Mouse (Mus musculus) intestine, embryonic 14.5 days (tissue): ENCODE results near the gene Fam193a. TPM values are rescaled to one million over a fixed set of nuclear protein-coding genes. Genes with fewer than 3 reads are reported as not detected.

Experiments used
- ATAC-seq: fragments of 200-750 bp; cut with Nextera tagmentation; replicated peaks from 2 replicates; pipeline ENCODE4 v1.8.0; 2017; ENCODE audit warnings: low read depth, moderate number of reproducible peaks, moderate TSS enrichment, moderate library complexity; ENCODE audit not compliant: low FRiP score, low TSS enrichment
- DNase-seq: peaks from one replicate; pipeline ENCODE4 v3.0.0-alpha.2; 2018; ENCODE audit warnings: low spot score
- H3K27ac ChIP-seq: fragments of 300-500 bp; sonication (generic); 2 replicates; pipeline ENCODE4 v1.5.1; 2014; ENCODE audit warnings: low read depth, mild to moderate bottlenecking, control low read depth
- H3K27me3 ChIP-seq: fragments of 300-500 bp; sonication (generic); replicated peaks from 2 replicates; pipeline ENCODE4 v1.6.1; 2014; ENCODE audit warnings: low read length, control low read depth; ENCODE audit not compliant: control insufficient read depth, insufficient read depth
- H3K36me3 ChIP-seq: fragments of 300-500 bp; sonication (generic); 2 replicates; pipeline ENCODE4 v1.6.1; 2014; ENCODE audit warnings: low read length, control low read depth; ENCODE audit not compliant: control insufficient read depth, insufficient read depth
- H3K4me1 ChIP-seq: fragments of 300-500 bp; sonication (generic); replicated peaks from 2 replicates; pipeline ENCODE4 v1.6.1; 2014; ENCODE audit warnings: low read length, control low read depth, mixed read lengths; ENCODE audit not compliant: control insufficient read depth, insufficient read depth
- H3K4me2 ChIP-seq: fragments of 300-500 bp; sonication (generic); 2 replicates; pipeline ENCODE4 v1.6.1; 2014; ENCODE audit warnings: low read length
- H3K4me3 ChIP-seq: fragments of 300-500 bp; sonication (generic); 2 replicates; pipeline ENCODE4 v1.5.1; 2014; ENCODE audit warnings: low read depth, low read length, control low read depth, mixed read lengths
- H3K9ac ChIP-seq: fragments of 300-500 bp; sonication (generic); 2 replicates; pipeline ENCODE4 v1.6.1; 2014; ENCODE audit warnings: mild to moderate bottlenecking, low read length
- H3K9me3 ChIP-seq: fragments of 300-500 bp; sonication (generic); 2 replicates; pipeline ENCODE4 v1.6.1; 2016; ENCODE audit warnings: low read length, control low read depth; ENCODE audit not compliant: control insufficient read depth
- WGBS: fragments of 180-500 bp; shearing (Covaris S2); extraction: QIAGEN DNeasy Blood & Tissue Kit; methylation state at CpG from one replicate; pipeline ENCODE4 v1.1.7; 2014; 5-methylcytosine and 5-hydroxymethylcytosine counted together
- polyA plus RNA-seq: library from polyadenylated mRNA; unstranded; fragments of >200 nt; fragmentation: Nextera tagmentation; extraction: Ambion mirVana; gene quantifications from 2 replicates; pipeline ENCODE4 v1.2.1, GENCODE M21; 2014

The Fam193a gene
- polyA plus RNA-seq, 1 experiment from 2014 or later, result 13.0 TPM

GRCm38 (mm10) chr5:34512486-34512885 lies 142.8 kb downstream of the Fam193a start:
- no peak overlapping the region for H3K4me3 ChIP-seq
- H3K9ac ChIP-seq, result no peak overlapping the region
- H3K27me3 ChIP-seq, result no peaks in the 10 kb centered on the region
- ATAC-seq (no peak), DNase-seq (no peak)
- H3K9me3 ChIP-seq, result no peaks in the 10 kb centered on the region
- H3K4me2 ChIP-seq, result no peak overlapping the region
- 83% methylated on average over 3 of the region's 3 CpGs for WGBS
- H3K27ac ChIP-seq, result no peak overlapping the region
- H3K36me3 ChIP-seq, result no peaks in the 10 kb centered on the region
- peaks cover 5% of the 10 kb centered on the region; the same call in 1 of the 2 replicates for H3K4me1 ChIP-seq

DNA sequence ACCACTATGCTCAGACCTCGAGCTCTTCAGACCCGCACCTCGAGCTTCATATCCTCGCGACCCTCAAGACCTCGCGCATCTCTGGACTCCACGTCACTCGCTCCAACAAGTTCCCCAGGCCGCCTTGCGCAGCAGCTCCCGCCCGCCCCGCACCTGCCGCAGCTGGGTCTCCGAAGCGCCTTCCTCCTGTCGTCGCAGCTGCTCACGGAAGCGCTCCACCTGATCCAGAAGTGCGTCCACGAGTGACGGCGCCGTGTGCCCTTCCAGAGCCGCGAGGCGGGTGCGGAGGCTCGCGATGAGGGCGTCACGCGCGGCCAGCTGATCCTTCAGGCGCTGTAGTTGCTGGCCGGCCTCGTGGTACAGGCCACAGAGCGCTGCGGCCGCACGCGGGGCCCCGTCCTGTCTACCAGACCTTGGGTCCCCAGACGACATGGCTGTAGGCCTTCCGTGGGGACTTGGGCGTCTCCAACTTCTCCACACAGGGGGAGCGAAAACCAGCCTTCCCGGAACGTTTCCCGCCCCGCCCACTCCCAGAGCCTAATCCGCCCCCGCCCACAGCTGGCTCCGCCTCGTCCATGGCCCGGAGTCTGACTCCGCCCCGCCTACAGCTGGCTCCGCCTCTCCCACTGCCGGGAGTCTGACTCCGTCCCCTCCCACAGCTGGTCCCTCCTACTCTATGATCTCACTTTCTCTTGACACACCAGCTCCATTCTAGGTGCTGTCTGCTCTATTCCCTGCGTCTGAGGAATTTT lies 143.9 kb downstream of the Fam193a start, which contains the start of gene Tnip2:
Gene Tnip2, minus strand, starts transcription at position 526 of the 752 bp plus-strand sequence.
- Histone ChIP-seq H3K4me2 (peak within 1 kb of the TSS; percentile 97), H3K9ac (peak within 1 kb of the TSS; percentile 64), H3K4me1 (peaks cover 5% of the 10 kb centered on the region; the same call in 1 of the 2 replicates), H3K27ac (no peak within 1 kb of the TSS), H3K27me3 (no peaks in the 10 kb centered on the region), H3K9me3 (no peaks in the 10 kb centered on the region), H3K36me3 (no peaks in the 10 kb centered on the region), H3K4me3 (peak within 1 kb of the TSS; percentile 72)
- DNase-seq (peak; percentile 98), ATAC-seq (peak; percentile 94)
- under 1% methylated on average over 64 of the region's 64 CpGs for WGBS

- H3K36me3 ChIP-seq, result no peaks in the 10 kb centered on the region
- WGBS, result 16% methylated on average over 7 of the region's 7 CpGs
- H3K9ac ChIP-seq, result peak overlapping the region; percentile 34; the same call in 1 of the 2 replicates
- H3K27me3 ChIP-seq, result no peaks in the 10 kb centered on the region
- DNase-seq, result no peak
- H3K4me3 ChIP-seq, result peak overlapping the region; percentile 72
- H3K4me2 ChIP-seq, result peak overlapping the region; percentile 97
- no peaks in the 10 kb centered on the region for H3K9me3 ChIP-seq
- H3K4me1 ChIP-seq, result peaks cover 5% of the 10 kb centered on the region; the same call in 1 of the 2 replicates
- no peak overlapping the region for H3K27ac ChIP-seq
- ATAC-seq, result no peak; the same call in 1 of the 2 replicates
Observed at GRCm38 (mm10) chr5:34514218-34514566, 144.5 kb downstream of the Fam193a start.

GRCm38 (mm10) chr5:34515096-34515495 lies 145.4 kb downstream of the Fam193a start:
- no peaks in the 10 kb centered on the region for H3K36me3 ChIP-seq

DNA sequence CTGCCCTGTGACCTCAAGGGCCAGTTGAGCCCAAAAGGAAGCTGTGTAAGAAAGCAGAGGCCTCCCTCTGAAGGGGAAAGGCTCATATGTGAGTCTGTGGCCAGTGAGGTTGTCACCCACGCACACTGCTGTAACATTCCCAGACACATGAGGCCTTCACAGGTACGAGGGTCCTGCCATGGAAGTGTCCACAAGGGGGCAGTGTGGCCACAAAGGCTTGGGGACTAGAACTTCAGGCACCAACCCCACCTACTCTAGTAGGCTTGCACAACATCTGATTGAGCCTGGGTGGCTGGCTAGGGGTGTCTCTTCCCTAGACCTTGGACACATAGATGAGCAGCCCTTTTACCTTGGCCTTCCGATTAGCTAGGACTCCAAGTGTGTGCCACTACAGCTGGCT lies 148.2 kb downstream of the Fam193a start:
- no peak overlapping the region for H3K9ac ChIP-seq
- no peak for ATAC-seq
- H3K27ac ChIP-seq, result no peak overlapping the region
- no peaks in the 10 kb centered on the region for H3K9me3 ChIP-seq
- no peaks in the 10 kb centered on the region for H3K27me3 ChIP-seq
- no peak overlapping the region for H3K4me2 ChIP-seq
- peak; percentile 89 for DNase-seq
- no peaks in the 10 kb centered on the region for H3K36me3 ChIP-seq
- peaks cover 4% of the 10 kb centered on the region; the same call in 1 of the 2 replicates for H3K4me1 ChIP-seq
- no peak overlapping the region for H3K4me3 ChIP-seq
- WGBS, result 23% methylated on average over 3 of the region's 3 CpGs

More at GRCm38 (mm10) chr5:34515096-34515495, 145.4 kb downstream of the Fam193a start:
- no peak overlapping the region for H3K27ac ChIP-seq
- no peak overlapping the region for H3K4me2 ChIP-seq
- H3K4me3 ChIP-seq, result no peak overlapping the region
- H3K4me1 ChIP-seq, result peaks cover 5% of the 10 kb centered on the region; the same call in 1 of the 2 replicates
- no peak for DNase-seq
- ATAC-seq, result no peak
- no peaks in the 10 kb centered on the region for H3K27me3 ChIP-seq
- no peak overlapping the region for H3K9ac ChIP-seq
- H3K9me3 ChIP-seq, result no peaks in the 10 kb centered on the region

- no peak overlapping the region for H3K4me3 ChIP-seq
- H3K9me3 ChIP-seq, result no peaks in the 10 kb centered on the region
- no peaks in the 10 kb centered on the region for H3K4me1 ChIP-seq
- H3K36me3 ChIP-seq, result no peaks in the 10 kb centered on the region
- H3K27me3 ChIP-seq, result no peaks in the 10 kb centered on the region
- DNase-seq (no peak), ATAC-seq (no peak)
- H3K4me2 ChIP-seq, result no peak overlapping the region
- H3K27ac ChIP-seq, result no peak overlapping the region
- WGBS, result 73% methylated on average over 9 of the region's 9 CpGs
- no peak overlapping the region for H3K9ac ChIP-seq
Observed at GRCm38 (mm10) chr5:34519389-34519910, 149.7 kb downstream of the Fam193a start.

DNA sequence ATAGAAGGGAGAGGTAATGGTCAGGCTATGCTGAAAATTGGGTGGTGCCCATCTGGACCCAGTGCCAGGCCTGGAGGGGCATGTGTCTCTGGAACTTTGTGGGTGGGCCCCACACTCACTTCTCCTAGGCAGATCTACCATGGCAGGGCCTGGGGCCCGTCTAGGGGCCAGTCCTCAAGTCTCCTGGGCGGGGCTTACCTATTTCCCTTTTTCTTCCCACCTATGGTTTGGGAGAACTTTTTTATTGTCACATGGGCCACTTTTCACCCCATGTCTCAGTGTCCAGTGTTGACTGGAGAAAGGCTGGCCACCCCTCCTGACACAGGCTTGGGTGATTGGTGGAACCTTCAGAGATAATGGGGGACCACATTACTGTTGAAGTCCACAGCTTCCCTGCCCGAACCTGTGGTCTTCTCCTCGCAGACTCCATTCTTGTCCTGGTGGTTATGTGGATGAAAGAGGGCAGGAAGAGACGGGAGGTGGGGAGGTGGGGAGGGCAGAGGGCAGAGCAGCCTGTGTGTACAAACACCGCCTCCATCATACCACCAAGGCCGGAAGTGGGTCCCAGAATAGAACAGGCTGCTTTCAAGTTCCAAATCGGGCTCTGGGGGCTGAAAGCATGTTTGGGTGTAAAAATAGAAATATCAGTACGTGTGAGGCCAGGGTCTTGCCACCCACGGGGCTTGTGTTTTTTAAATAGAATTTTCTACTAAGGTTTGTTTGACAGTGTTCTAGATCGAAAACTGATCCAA lies 150.9 kb downstream of the Fam193a start:
- Histone ChIP-seq H3K36me3 (no peaks in the 10 kb centered on the region), H3K27ac (no peak overlapping the region), H3K4me2 (no peak overlapping the region), H3K4me1 (no peaks in the 10 kb centered on the region), H3K4me3 (no peak overlapping the region), H3K9me3 (no peaks in the 10 kb centered on the region), H3K9ac (no peak overlapping the region), H3K27me3 (no peaks in the 10 kb centered on the region)
- WGBS, result 65% methylated on average over 11 of the region's 11 CpGs
- ATAC-seq (no peak), DNase-seq (no peak)

- no peak overlapping the region for H3K4me2 ChIP-seq
- no peaks in the 10 kb centered on the region for H3K36me3 ChIP-seq
- no peaks in the 10 kb centered on the region for H3K27me3 ChIP-seq
- H3K9me3 ChIP-seq, result no peaks in the 10 kb centered on the region
- 78% methylated on average over 3 of the region's 3 CpGs for WGBS
- no peak overlapping the region for H3K4me3 ChIP-seq
- ATAC-seq, result no peak
- H3K9ac ChIP-seq, result no peak overlapping the region
- peaks cover 5% of the 10 kb centered on the region; the same call in 1 of the 2 replicates for H3K4me1 ChIP-seq
- no peak overlapping the region for H3K27ac ChIP-seq
- DNase-seq, result no peak
Observed at GRCm38 (mm10) chr5:34521337-34521736, 151.6 kb downstream of the Fam193a start.
